Mouse (Mus musculus): ENCODE results near the gene Srd5a2. TPM values are rescaled to one million over a fixed set of nuclear protein-coding genes. Genes with fewer than 3 reads are reported as not detected.

Gene Srd5a2
- polyA plus RNA-seq, 1 experiment from 2014 or later, result not detected

DNA sequence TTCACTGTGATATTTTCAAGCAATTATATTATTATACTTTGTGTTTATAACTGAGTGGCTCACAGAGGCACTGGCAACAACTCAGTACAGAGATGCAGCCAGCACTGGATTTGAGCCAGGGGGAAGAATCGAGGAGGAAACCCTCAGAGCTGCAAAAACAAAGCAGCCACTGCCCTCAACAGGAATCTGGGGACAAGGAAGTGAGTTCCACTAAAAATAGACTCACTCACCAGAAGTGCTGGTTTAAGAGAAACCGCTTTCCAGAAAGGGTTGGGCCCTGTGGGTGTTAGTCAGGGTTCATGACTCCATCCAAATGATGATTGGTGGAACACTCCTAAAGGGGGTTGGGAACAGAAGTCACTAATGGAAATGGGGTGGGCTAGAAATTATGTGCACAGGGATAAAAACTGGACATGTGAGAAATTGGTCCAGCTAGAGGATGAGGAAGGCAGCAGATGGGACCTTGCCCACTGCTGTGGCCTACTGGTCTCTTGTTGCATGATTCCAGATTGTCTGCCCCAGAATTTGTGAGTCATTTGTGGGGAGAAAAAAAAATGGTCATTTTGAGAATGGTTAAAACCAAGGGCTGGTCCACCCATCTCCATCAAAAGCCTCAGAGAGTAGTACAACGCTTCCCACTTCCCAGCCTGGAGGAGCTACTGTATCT, 77.2 kb downstream of the Srd5a2 start:
- 44% methylated on average over 3 of the region's 3 CpGs for WGBS
- DNase-seq (ENCODE audit: low spot score), result no peak
- Histone ChIP-seq H3K27me3 (replicated peaks; ENCODE audit: control insufficient read depth, insufficient read depth, low read length) (no peaks in the 10 kb centered on the region), H3K9me3 (ENCODE audit: control insufficient read depth, low read length) (no peaks in the 10 kb centered on the region), H3K27ac (ENCODE audit: low read depth, low read length) (no peak overlapping the region), H3K36me3 (ENCODE audit: control insufficient read depth, insufficient read depth, low read length) (no peaks in the 10 kb centered on the region), H3K4me2 (no peak overlapping the region), H3K4me1 (replicated peaks; ENCODE audit: control insufficient read depth, insufficient read depth, low read length) (no peaks in the 10 kb centered on the region), H3K9ac (ENCODE audit: low read depth, low read length) (no peak overlapping the region), H3K4me3 (ENCODE audit: low read depth, low read length) (no peak overlapping the region)
- peak; percentile 39; the same call in 1 of the 2 replicates for ATAC-seq (replicated peaks; ENCODE audit: low FRiP score)

Other genes with a start within 250 kb of the Srd5a2 start
- 42.2 and 44.4 TPM in 2 replicates for gene Ehd3, start 243.8 kb downstream of the Srd5a2 start, polyA plus RNA-seq (2014; fragmentation: Nextera tagmentation; extraction: Ambion mirVana)
- 0.12 and 0.16 TPM in 2 replicates for gene Xdh, start 97.7 kb downstream of the Srd5a2 start, polyA plus RNA-seq (2014; fragmentation: Nextera tagmentation; extraction: Ambion mirVana)
- 127 and 139 TPM in 2 replicates for gene Memo1, start 247.6 kb upstream of the Srd5a2 start, polyA plus RNA-seq (2014; fragmentation: Nextera tagmentation; extraction: Ambion mirVana)

Measured in liver, embryonic 11.5 days (tissue).